Mouse (Mus musculus) bone marrow macrophage, adult 2 months (primary cell): ENCODE measurements at regions not wholly inside any gene's neighbourhood (a gene's known extent, or its start where the extent isn't known, plus 50 kb on each side); places are given as distances from the start of the nearest gene placed in this dataset.

ENCODE experiments used
- CTCF ChIP-seq: IDR thresholded peaks from 2 replicates; pipeline ENCODE4 v1.5.1; 2012; ENCODE audit warnings: low read depth, mild to moderate bottlenecking, low read length, moderate library complexity
- POLR2A ChIP-seq: IDR thresholded peaks from 2 replicates; pipeline ENCODE4 v1.6.1; 2012; ENCODE audit warnings: mild to moderate bottlenecking, low read depth, low read length, borderline replicate concordance

GRCm38 (mm10) chr10:98682436-98682835 lies 231.8 kb upstream of the Atp2b1 start:
- TF ChIP-seq CTCF = no peak
- TF ChIP-seq POLR2A = no peak
